Mouse (Mus musculus): Measurements from ENCODE around the gene Aco2. TPM values are rescaled to one million over a fixed set of nuclear protein-coding genes. Genes with fewer than 3 reads are reported as not detected.

Gene Aco2
- polyA plus RNA-seq, 1 experiment from 2014 or later: 252 TPM

DNA sequence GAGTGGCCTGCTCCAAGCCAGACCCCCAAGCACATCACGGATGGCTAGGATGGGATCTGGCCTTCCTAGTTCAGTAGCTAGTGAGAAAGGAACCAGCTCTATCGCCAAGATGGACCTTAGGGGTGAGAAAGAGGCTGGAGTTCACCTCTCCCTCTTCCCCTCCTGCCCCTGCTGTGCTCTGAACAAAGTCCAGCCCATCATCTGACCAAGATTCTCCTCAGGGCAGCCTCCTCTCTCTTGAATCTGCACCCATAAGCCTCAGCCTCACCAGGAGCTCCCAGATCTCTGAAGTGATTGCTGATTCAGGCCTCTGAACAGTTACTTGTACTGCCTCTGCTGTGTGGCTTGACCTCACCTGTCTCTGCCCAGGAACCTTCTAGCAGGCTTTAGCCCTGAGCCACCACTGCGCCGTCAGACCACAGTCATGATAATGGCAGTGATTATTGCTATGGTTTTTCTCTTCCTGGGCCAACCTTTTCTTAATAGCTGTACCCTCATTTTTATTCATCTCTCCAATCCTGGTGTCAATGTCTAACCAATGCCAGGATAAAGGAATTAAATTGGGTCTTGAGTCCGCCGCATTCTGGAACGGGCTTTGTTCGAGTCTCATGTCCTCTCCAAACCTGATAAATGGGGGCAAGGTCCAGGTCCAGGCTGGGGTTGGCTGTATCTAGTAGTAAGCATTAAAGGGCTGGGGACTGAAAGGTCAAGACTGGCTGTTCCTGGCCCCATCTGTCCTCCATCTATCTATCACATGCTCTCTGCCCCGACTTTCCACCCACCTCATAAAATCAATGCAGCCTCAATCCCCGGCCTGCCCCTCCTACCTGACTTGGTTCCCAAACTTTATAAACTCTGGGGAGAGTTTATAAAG, 36.9 kb upstream of the Aco2 start:
- H3K4me2 ChIP-seq: peak overlapping the region; percentile 52; the same call in 1 of the 2 replicates
- H3K9ac ChIP-seq: no peak overlapping the region

DNA sequence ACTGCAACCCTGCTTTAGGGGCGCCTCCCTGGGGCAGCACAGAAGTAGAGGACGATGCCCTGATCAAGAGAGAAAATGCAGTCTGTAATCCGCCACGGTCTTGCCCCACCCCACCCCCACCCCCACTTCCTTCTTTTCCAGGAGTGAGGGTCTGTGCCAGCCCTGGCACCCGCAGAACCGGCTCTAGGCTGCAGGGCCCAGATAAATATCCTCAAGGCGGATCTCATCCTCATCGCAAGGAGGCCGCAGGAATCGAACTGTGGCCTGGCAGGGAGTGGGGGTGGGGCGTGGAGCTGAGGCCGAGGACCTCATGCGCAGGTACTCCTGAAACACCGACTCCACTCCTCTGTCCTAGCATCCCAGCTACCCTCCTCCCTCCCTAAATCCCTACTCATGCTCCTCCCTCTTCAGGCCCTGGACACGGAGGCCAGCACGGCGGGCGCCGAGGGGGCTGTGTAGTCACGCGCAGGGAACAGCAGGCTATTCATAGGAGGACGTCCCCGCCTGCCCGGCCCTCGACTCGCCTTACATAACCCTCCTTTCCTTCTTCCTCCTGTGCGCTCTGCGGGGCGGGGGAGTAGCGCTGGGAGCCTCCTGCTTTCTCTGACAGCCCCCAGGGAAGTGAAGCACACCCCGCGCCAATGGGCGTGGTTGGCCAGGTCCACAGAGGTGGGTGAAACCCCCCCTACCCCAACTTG, 35.8 kb upstream of the Aco2 start:
- 0 out of 2 replicates have a peak, but pooled peaks have one; percentile 29 for ATAC-seq (ENCODE audit: low read depth)
- H3K4me2 ChIP-seq: peak overlapping the region; percentile 52
- H3K4me1 ChIP-seq (replicated peaks): peaks cover 30% of the 10 kb centered on the region
- H3K27me3 ChIP-seq: peaks cover 18% of the 10 kb centered on the region
- no peaks in the 10 kb centered on the region for H3K36me3 ChIP-seq
- H3K27ac ChIP-seq (replicated peaks): no peak overlapping the region
- peak overlapping the region; percentile 56 for H3K9ac ChIP-seq
- H3K4me3 ChIP-seq: peak overlapping the region; percentile 27
- 3% methylated on average over 33 of the region's 33 CpGs for WGBS
- H3K9me3 ChIP-seq: no peaks in the 10 kb centered on the region

More for the DNA sequence above, 36.9 kb upstream of the Aco2 start:
- Histone ChIP-seq H3K36me3 (no peaks in the 10 kb centered on the region), H3K4me3 (no peak overlapping the region), H3K27me3 (peaks cover 18% of the 10 kb centered on the region), H3K4me1 (replicated peaks) (peaks cover 33% of the 10 kb centered on the region), H3K9me3 (no peaks in the 10 kb centered on the region), H3K27ac (replicated peaks) (no peak overlapping the region)
- no peak for ATAC-seq (ENCODE audit: low read depth)
- 66% methylated on average over 10 of the region's 10 CpGs for WGBS

DNA sequence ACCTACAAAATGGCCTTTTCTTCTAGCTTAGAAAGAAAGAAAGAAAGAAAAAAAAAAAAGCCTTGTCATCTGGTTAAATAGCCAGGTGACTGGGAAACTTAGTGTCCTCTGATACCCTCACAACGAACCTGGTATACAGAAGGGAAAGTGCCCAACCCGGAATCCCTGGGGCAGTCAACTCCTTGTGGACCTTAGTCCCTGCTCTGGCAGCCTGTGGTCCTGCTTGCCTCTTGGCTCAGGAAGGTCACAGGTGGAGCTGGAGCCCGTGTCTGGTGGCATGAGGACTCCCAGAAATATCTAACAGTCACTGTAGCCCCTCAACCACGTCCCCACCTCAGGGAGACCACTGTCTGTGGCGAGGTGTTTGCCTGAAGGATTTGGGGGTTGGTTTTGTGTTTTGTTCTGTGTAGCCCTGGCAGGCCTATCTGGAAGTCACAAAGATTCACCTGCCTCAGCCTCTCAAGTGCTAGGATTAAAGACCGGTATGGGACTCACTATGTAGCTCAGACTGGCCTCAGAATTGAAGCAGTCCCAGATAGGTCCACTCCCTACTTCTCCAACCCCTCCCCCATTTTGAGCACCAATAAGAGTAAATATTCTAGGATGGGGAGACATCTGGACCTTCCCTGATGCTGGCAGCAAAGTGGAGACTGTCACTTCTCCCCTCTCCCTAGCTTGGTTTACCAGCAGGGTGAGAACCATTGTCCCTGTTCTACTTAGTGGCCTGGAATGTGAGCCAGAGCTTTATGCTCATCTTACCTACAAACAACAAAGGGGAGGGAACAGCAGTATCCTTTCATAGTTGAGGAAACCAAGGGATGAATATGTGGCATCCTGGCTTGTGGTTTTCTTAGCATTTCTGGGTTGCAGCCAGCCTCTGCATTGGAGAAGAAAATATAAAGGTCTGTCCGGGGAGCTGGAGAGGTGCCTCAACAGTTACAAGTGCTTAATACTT, 34.9 kb upstream of the Aco2 start:
- H3K9ac ChIP-seq: peak overlapping the region; percentile 56; the same call in 1 of the 2 replicates
- peaks cover 25% of the 10 kb centered on the region for H3K4me1 ChIP-seq (replicated peaks)
- no peak overlapping the region for H3K4me3 ChIP-seq
- no peaks in the 10 kb centered on the region for H3K36me3 ChIP-seq
- WGBS: 58% methylated on average over 7 of the region's 7 CpGs
- H3K27me3 ChIP-seq: peaks cover 18% of the 10 kb centered on the region
- peak overlapping the region; percentile 52; the same call in 1 of the 2 replicates for H3K4me2 ChIP-seq
- H3K9me3 ChIP-seq: no peaks in the 10 kb centered on the region
- no peak for ATAC-seq (ENCODE audit: low read depth)
- H3K27ac ChIP-seq (replicated peaks): no peak overlapping the region

DNA sequence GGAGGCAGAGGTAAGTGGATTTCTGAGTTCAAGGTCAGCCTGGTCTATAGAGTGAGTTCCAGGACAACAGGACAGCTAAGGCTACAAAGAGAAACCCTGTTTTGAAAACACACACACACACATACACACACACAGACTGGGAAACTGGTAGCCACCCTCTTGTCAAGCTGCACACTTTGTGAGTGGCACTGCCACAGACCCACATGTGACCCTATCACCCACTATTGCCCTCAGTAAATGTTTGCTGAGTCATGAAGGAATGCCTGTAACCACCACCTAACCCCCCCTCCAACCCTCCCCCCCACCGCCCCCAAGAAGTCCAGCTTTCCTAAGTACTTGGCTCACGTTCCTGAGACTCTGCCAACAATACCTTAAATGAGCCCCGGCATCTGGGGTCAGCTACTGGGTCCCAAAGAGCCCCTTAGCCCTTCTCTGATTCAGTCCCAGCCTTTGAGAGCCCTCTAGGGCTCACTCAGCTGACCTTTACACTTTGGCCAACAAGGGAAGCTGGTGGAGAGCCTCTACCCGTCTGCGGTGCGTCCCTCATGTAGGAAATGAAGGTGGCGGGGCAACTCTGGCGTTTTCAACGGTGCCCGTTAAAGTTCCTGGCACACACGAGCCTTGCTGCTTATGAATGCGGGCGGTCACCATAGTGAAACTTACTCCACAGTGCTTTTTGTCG, 33.4 kb upstream of the Aco2 start:
- Histone ChIP-seq H3K9ac (no peak overlapping the region), H3K9me3 (no peaks in the 10 kb centered on the region), H3K4me3 (no peak overlapping the region), H3K4me2 (no peak overlapping the region), H3K27ac (replicated peaks) (no peak overlapping the region), H3K36me3 (no peaks in the 10 kb centered on the region), H3K27me3 (peaks cover 14% of the 10 kb centered on the region), H3K4me1 (replicated peaks) (peaks cover 25% of the 10 kb centered on the region)
- WGBS: 69% methylated on average over 14 of the region's 14 CpGs
- no peak for ATAC-seq (ENCODE audit: low read depth)

DNA sequence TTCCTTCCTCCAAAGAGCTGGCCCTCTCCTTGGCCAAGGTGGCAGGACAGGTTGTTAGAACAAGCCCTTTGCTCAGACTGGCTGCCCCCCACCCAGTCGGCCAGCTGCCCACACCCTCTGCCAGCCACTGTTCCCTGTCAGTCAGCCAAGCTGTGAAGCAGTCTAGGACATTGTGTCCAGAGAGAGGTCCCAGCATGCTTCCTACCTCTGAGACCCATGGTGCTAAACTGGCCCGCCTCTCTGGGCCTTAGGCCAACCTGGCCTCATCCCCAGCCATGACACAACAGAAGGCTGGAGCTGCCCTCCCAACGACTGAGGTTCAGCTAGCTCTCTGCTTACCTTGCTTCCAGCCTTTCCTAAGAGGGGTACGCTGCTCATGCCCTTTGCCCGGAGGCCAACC, 32.5 kb upstream of the Aco2 start:
- Histone ChIP-seq H3K9ac (no peak overlapping the region), H3K27me3 (peaks cover 14% of the 10 kb centered on the region), H3K4me1 (replicated peaks) (peaks cover 20% of the 10 kb centered on the region), H3K9me3 (no peaks in the 10 kb centered on the region), H3K27ac (replicated peaks) (no peak overlapping the region), H3K4me2 (no peak overlapping the region), H3K36me3 (no peaks in the 10 kb centered on the region), H3K4me3 (no peak overlapping the region)
- peak; percentile 60; the same call in 1 of the 2 replicates for ATAC-seq (ENCODE audit: low read depth)
- WGBS: 58% methylated on average over 5 of the region's 5 CpGs

DNA sequence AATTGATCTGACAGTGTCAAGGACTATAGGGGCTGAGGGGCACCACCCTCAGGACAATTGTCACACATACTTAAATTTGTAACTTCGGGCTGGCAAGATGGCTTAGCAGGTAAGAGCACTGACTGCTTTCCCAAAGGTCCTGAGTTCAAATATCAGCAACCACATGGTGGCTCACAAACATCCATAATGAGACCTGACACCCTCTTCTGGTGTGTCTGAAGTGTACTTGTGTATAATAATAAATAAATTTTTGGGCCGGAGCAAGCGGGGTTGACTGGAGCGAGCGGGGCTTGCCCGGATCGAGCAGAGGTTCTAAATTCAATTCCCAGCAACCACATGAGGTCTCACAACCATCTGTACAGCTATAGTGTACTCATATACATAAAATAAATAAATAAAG, 31.8 kb upstream of the Aco2 start:
- WGBS: 91% methylated on average over 7 of the region's 7 CpGs
- H3K9ac ChIP-seq: no peak overlapping the region
- no peak for ATAC-seq (ENCODE audit: low read depth)

DNA sequence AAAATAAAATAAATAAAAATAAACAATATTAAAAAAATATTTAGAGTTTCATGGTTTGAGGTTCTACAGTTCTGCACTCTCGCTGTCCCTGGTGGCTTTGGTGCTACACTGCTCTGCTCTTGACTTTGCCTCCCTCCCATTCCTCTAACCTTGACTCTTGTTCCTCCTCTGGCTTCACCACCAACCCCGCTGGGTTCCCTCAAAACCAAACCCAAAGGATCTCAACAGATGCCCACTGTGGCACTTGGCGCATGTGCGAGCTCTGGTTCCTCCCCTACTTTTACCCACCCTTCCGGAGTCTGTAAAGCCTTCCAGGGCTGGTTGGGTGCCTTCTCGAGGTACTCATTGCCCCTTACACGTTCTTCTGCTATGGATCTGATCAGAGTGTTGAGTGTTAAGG, 29.8 kb upstream of the Aco2 start:
- no peak overlapping the region for H3K4me2 ChIP-seq
- H3K27ac ChIP-seq (replicated peaks): no peak overlapping the region
- H3K4me3 ChIP-seq: no peak overlapping the region
- H3K4me1 ChIP-seq (replicated peaks): peaks cover 5% of the 10 kb centered on the region
- no peaks in the 10 kb centered on the region for H3K9me3 ChIP-seq
- no peak overlapping the region for H3K9ac ChIP-seq
- 89% methylated on average over 7 of the region's 7 CpGs for WGBS
- H3K36me3 ChIP-seq: peaks cover 8% of the 10 kb centered on the region; the same call in 1 of the 2 replicates
- H3K27me3 ChIP-seq: no peaks in the 10 kb centered on the region
- no peak for ATAC-seq (ENCODE audit: low read depth)

More for the DNA sequence above, 31.8 kb upstream of the Aco2 start:
- H3K9me3 ChIP-seq: no peaks in the 10 kb centered on the region
- no peaks in the 10 kb centered on the region for H3K36me3 ChIP-seq
- no peak overlapping the region for H3K4me3 ChIP-seq
- no peak overlapping the region for H3K4me2 ChIP-seq
- peaks cover 20% of the 10 kb centered on the region for H3K4me1 ChIP-seq (replicated peaks)
- H3K27me3 ChIP-seq: peaks cover 9% of the 10 kb centered on the region
- H3K27ac ChIP-seq (replicated peaks): no peak overlapping the region

DNA sequence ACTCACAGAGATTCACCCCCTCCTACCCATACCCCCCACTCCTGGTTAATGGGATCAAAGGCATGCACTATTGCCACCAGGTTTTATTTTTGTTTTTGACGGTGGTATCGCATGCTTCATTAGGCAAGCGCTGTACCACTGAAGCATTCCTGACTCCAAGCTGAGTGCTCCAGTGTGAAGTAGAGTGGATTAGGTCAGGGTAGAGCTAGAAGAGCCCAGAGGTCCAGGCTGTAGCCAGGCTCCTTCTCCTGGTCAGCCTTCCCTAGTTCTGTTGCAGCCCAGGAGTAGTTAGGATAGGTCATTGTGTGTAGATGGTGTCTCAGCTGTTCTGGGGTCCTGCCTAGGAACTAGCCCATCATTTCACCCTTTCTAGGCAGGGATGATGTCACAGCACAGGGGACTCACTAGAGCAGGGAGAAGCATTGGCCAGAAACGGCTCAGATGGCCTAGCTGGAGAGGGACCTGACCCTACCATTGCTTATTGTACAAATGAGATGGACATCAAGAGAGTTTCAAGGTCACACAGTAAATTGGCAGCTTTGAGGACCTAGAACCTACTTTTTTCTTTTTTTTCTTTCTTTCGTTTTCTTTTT, 27.0 kb upstream of the Aco2 start:
- Histone ChIP-seq H3K27me3 (no peaks in the 10 kb centered on the region), H3K4me1 (replicated peaks) (no peaks in the 10 kb centered on the region; the same call in 1 of the 2 replicates), H3K4me2 (no peak overlapping the region), H3K4me3 (no peak overlapping the region), H3K27ac (replicated peaks) (no peak overlapping the region), H3K9ac (no peak overlapping the region), H3K9me3 (no peaks in the 10 kb centered on the region), H3K36me3 (peaks cover 29% of the 10 kb centered on the region)
- 74% methylated on average over 5 of the region's 5 CpGs for WGBS
- no peak for ATAC-seq (ENCODE audit: low read depth)

DNA sequence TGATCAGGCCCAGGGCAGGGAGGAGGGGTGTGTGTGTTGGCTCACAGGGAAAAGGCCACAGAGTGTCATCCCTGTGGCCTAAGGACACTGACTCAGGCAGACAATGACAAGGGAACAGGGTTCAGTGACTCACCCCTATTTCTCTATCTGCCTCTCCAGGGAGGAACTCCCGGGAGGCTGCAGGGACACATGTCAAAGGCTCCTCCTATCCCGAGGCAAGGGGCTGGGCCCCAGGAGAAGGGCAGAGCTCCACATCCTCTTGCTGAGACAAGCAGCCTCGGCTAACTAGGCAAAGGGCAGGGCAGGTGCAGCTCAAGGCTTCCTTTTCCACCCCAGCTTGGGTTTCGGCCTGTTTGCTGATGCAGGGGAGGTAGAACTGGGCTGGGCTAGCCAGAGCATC, 26.4 kb upstream of the Aco2 start:
- peaks cover 35% of the 10 kb centered on the region for H3K36me3 ChIP-seq
- no peaks in the 10 kb centered on the region for H3K9me3 ChIP-seq
- no peak overlapping the region for H3K27ac ChIP-seq (replicated peaks)
- no peak overlapping the region for H3K9ac ChIP-seq
- no peak overlapping the region for H3K4me3 ChIP-seq
- 34% methylated on average over 4 of the region's 4 CpGs for WGBS
- H3K4me2 ChIP-seq: no peak overlapping the region
- ATAC-seq (ENCODE audit: low read depth): no peak
- no peaks in the 10 kb centered on the region for H3K27me3 ChIP-seq
- H3K4me1 ChIP-seq (replicated peaks): no peaks in the 10 kb centered on the region; the same call in 1 of the 2 replicates

DNA sequence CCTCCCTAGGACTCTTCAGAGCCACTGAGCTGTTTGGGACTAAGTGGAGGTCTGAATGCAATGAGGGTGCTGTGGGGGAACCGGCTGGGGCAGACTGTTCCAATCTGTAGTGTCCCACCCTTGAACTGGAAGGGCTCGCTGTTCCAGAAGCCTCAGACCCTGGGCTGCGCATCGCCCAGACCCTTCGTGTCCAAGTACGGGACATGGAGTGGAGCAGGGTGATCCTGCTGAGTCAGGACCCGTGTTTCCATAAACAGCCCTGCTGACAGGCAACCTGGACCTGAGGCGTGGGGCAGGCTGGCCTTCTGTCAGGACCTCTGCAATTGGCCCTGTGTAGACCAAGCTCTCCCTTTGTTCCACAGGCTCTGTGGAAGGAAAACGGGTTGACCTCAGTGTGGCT, 25.4 kb upstream of the Aco2 start:
- Histone ChIP-seq H3K36me3 (peaks cover 45% of the 10 kb centered on the region), H3K4me3 (no peak overlapping the region), H3K4me1 (replicated peaks) (no peaks in the 10 kb centered on the region; the same call in 1 of the 2 replicates), H3K4me2 (no peak overlapping the region), H3K27ac (replicated peaks) (no peak overlapping the region), H3K9ac (no peak overlapping the region), H3K27me3 (no peaks in the 10 kb centered on the region), H3K9me3 (no peaks in the 10 kb centered on the region)
- ATAC-seq (ENCODE audit: low read depth): no peak
- WGBS: 83% methylated on average over 9 of the region's 9 CpGs

DNA sequence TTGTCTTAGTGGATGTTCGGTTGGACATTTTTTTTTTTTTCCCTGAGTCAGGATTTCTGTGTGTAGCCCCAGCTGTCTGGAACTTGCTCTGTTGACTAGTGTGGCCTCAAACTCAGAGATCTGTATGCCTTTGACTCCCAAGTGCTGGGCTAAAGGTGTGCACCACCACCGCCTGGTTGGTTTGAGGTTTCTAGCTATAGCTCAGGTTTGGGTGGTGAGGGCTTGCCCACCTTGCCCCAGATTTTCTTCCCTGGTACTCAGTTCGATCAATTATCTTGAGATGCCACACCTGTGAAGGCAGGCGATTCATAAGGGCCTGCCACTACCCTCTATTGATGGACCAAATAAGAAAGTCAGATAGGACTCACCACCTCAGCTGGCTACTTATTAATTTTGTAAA, 24.9 kb upstream of the Aco2 start:
- 88% methylated on average over 4 of the region's 4 CpGs for WGBS
- no peaks in the 10 kb centered on the region for H3K9me3 ChIP-seq
- no peak overlapping the region for H3K4me2 ChIP-seq
- H3K27me3 ChIP-seq: no peaks in the 10 kb centered on the region
- H3K36me3 ChIP-seq: peaks cover 49% of the 10 kb centered on the region
- ATAC-seq (ENCODE audit: low read depth): no peak
- H3K4me3 ChIP-seq: no peak overlapping the region
- no peak overlapping the region for H3K27ac ChIP-seq (replicated peaks)
- H3K4me1 ChIP-seq (replicated peaks): no peaks in the 10 kb centered on the region; the same call in 1 of the 2 replicates
- H3K9ac ChIP-seq: no peak overlapping the region

Data from neural tube, embryonic 13.5 days (tissue).